Mouse (Mus musculus) 3T3-L1 (cell line): ENCODE results near the gene Olfr938.

Source experiments
- DNase-seq: peaks from one replicate; pipeline ENCODE4 v3.0.0-alpha.2; 2015; ENCODE audit warnings: low read depth, low spot score

The Olfr938 gene

DNA sequence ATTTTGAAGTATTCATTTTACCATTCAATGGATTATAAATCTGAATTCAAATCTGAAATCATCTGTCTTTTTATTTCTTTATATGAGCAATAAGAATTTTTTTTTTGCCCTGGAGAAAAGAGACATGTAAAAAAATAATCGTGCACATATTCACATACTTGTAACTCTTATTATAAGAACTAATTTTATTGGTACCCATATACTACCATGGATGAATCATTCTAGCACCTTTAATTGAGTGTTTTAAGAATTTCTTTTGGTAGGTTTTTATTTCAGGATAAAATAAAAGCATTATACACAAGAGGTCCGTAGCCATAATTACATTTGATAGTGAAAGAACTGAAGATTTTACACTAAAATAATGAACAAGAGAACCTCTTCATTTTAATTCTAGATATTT lies at the start of gene Olfr938:
Gene Olfr938, minus strand, starts transcription at position 101 of the 400 bp plus-strand sequence.
- DNase-seq = no peak

DNA sequence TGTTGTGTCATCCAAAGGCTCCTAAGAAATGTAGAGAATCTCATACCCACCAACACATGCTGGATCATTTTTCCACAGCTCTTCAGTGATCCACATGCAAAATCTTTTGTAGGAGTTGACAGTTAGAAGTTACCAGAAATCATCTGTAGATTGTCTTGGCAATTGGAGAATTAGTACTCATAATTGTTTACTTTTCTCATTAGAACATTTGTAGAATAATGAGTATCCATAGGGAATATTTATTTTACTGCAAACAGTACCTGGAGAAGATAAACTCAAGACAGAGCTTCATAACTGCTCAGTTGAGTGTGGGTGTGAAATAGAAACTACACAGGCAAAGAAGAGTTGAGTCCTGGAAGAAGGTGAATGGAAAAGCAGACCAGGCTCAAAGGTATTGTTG lies 49.1 kb upstream of the Olfr938 start, which contains the start of gene Olfr27:
Gene Olfr27, plus strand, starts transcription at position 301 of the 400 bp plus-strand sequence.
- DNase-seq = no peak

DNA sequence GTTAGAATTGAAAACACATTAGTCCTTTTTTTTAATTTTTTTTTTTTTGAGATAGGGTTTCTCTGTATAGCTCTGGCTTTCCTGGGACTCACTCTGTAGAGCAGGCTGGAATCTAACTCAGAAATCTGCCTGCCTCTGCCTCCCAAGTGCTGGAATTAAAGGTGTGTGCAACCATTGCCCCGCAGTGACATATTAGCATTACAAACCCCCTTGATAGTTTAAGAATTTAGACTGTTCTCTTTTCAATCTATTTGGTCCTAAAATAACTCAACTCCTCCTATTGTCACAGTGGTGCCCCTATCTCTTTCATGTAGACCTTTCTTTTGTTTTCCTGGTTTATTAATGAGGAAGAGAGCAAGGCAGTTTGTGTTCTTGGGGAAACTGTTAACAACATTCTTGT lies 48.6 kb upstream of the Olfr938 start:
- no peak for DNase-seq

DNA sequence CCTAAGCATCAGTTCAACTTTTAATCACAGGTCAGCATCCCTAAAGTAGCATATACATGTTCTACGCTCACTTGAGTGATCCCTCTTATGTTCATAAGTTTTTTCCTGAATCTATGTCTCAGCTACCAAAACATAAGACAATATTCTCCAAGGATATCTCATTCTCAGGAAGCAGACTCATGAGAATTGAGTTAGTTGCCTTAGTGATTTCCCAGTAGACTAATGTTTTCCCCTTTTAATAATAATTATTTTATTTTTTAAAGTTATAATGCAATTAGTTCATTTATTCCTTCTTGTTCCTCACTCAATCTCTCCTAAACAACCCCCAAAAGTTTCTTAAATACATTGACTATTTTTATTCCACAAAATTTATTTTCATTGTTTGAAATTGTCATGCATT lies 13.8 kb downstream of the Olfr938 start, which contains the start of gene Olfr937:
Gene Olfr937, minus strand, starts transcription at position 101 of the 400 bp plus-strand sequence.
- no peak for DNase-seq
